Mouse (Mus musculus): ENCODE data around the gene Sphk2. TPM values are rescaled to one million over a fixed set of nuclear protein-coding genes. Genes with fewer than 3 reads are reported as not detected.

The Sphk2 gene
- polyA plus RNA-seq (2014; fragmentation: Nextera tagmentation; extraction: Ambion mirVana): 11.8 and 14.9 TPM in 2 replicates

GRCm38 (mm10) chr7:45717918-45718297 lies at the start of gene Sphk2:
TSS of gene Sphk2 (minus strand) at chr7:45718002.
- H3K36me3 ChIP-seq (ENCODE audit: control insufficient read depth, insufficient read depth, low read length): peaks cover 21% of the 10 kb centered on the region
- peak within 1 kb of the TSS; percentile 93 for H3K9ac ChIP-seq (ENCODE audit: low read length)
- DNase-seq (ENCODE audit: low spot score, missing footprints): peak; percentile 100
- peak within 1 kb of the TSS; percentile 80 for H3K27ac ChIP-seq (ENCODE audit: low read depth, low read length)
- no peaks in the 10 kb centered on the region for H3K27me3 ChIP-seq (ENCODE audit: control insufficient read depth, insufficient read depth, low read length)
- ATAC-seq (ENCODE audit: low FRiP score): peak; percentile 78
- H3K9me3 ChIP-seq (ENCODE audit: control insufficient read depth, low read length): no peaks in the 10 kb centered on the region
- peak within 1 kb of the TSS; percentile 93 for H3K4me3 ChIP-seq (ENCODE audit: low read depth, low read length)
- under 1% methylated on average over 41 of the region's 41 CpGs for WGBS
- peaks cover 41% of the 10 kb centered on the region for H3K4me1 ChIP-seq (ENCODE audit: control insufficient read depth, insufficient read depth, low read length)
- H3K4me2 ChIP-seq: peak within 1 kb of the TSS; percentile 72

- Histone ChIP-seq H3K9ac (ENCODE audit: low read length) (no peak overlapping the region), H3K27ac (ENCODE audit: low read depth, low read length) (no peak overlapping the region), H3K4me3 (ENCODE audit: low read depth, low read length) (no peak overlapping the region), H3K9me3 (ENCODE audit: control insufficient read depth, low read length) (no peaks in the 10 kb centered on the region; the same call in 1 of the 2 replicates), H3K27me3 (ENCODE audit: control insufficient read depth, insufficient read depth, low read length) (no peaks in the 10 kb centered on the region), H3K4me2 (no peak overlapping the region), H3K4me1 (ENCODE audit: control insufficient read depth, insufficient read depth, low read length) (no peaks in the 10 kb centered on the region), H3K36me3 (ENCODE audit: control insufficient read depth, insufficient read depth, low read length) (no peaks in the 10 kb centered on the region)
- DNase-seq (ENCODE audit: low spot score, missing footprints): no peak
- 88% methylated on average over 6 of the region's 6 CpGs for WGBS
- no peak for ATAC-seq (ENCODE audit: low FRiP score)
Observed at GRCm38 (mm10) chr7:45767500-45767899, 49.7 kb upstream of the Sphk2 start.

- Histone ChIP-seq H3K36me3 (ENCODE audit: control insufficient read depth, insufficient read depth, low read length) (no peaks in the 10 kb centered on the region), H3K9ac (ENCODE audit: low read length) (no peak overlapping the region), H3K9me3 (ENCODE audit: control insufficient read depth, low read length) (no peaks in the 10 kb centered on the region; the same call in 1 of the 2 replicates), H3K4me1 (ENCODE audit: control insufficient read depth, insufficient read depth, low read length) (no peaks in the 10 kb centered on the region), H3K27me3 (ENCODE audit: control insufficient read depth, insufficient read depth, low read length) (no peaks in the 10 kb centered on the region), H3K4me3 (ENCODE audit: low read depth, low read length) (no peak overlapping the region), H3K27ac (ENCODE audit: low read depth, low read length) (no peak overlapping the region), H3K4me2 (no peak overlapping the region)
- WGBS: 40% methylated on average over 5 of the region's 8 CpGs
- no peak for DNase-seq (ENCODE audit: low spot score, missing footprints)
- no peak for ATAC-seq (ENCODE audit: low FRiP score)
Observed at GRCm38 (mm10) chr7:45766764-45767163, 49.0 kb upstream of the Sphk2 start.

- Histone ChIP-seq H3K27me3 (ENCODE audit: control insufficient read depth, insufficient read depth, low read length) (no peaks in the 10 kb centered on the region), H3K4me1 (ENCODE audit: control insufficient read depth, insufficient read depth, low read length) (no peaks in the 10 kb centered on the region), H3K27ac (ENCODE audit: low read depth, low read length) (no peak overlapping the region), H3K9me3 (ENCODE audit: control insufficient read depth, low read length) (no peaks in the 10 kb centered on the region; the same call in 1 of the 2 replicates), H3K9ac (ENCODE audit: low read length) (no peak overlapping the region), H3K4me3 (ENCODE audit: low read depth, low read length) (no peak overlapping the region), H3K36me3 (ENCODE audit: control insufficient read depth, insufficient read depth, low read length) (no peaks in the 10 kb centered on the region), H3K4me2 (no peak overlapping the region)
- 61% methylated on average over 8 of the region's 8 CpGs for WGBS
- ATAC-seq (ENCODE audit: low FRiP score) (no peak), DNase-seq (ENCODE audit: low spot score, missing footprints) (no peak)
Observed at GRCm38 (mm10) chr7:45765995-45766394, 48.2 kb upstream of the Sphk2 start.

DNA sequence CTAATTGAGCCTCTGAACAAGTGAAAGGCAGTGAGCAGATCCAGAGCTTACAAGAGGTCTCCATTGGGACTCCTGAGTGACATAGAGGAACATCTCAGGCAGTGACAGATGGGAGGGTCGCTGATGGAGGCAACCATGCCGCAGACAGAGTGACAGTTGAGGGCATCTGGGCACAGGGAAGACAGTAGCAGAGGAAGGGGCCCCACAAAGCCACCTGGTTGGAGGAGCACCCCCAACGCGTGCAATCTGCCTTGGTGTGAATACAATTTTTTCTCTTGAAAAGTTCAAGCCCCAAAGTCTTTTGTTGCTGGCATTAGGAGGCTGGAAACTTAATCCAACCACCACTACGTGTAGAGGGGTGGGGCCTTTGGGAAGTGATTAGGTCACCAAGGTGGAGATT lies 42.3 kb upstream of the Sphk2 start:
- Histone ChIP-seq H3K27ac (ENCODE audit: low read depth, low read length) (no peak overlapping the region), H3K9me3 (ENCODE audit: control insufficient read depth, low read length) (no peaks in the 10 kb centered on the region), H3K4me3 (ENCODE audit: low read depth, low read length) (no peak overlapping the region), H3K9ac (ENCODE audit: low read length) (no peak overlapping the region), H3K4me2 (no peak overlapping the region), H3K36me3 (ENCODE audit: control insufficient read depth, insufficient read depth, low read length) (no peaks in the 10 kb centered on the region), H3K4me1 (ENCODE audit: control insufficient read depth, insufficient read depth, low read length) (no peaks in the 10 kb centered on the region), H3K27me3 (ENCODE audit: control insufficient read depth, insufficient read depth, low read length) (peaks cover 14% of the 10 kb centered on the region; the same call in 1 of the 2 replicates)
- DNase-seq (ENCODE audit: low spot score, missing footprints): peak; percentile 75
- no peak for ATAC-seq (ENCODE audit: low FRiP score)
- WGBS: 66% methylated on average over 5 of the region's 5 CpGs

- no peak overlapping the region for H3K9ac ChIP-seq (ENCODE audit: low read length)
- no peaks in the 10 kb centered on the region for H3K4me1 ChIP-seq (ENCODE audit: control insufficient read depth, insufficient read depth, low read length)
- no peak for DNase-seq (ENCODE audit: low spot score, missing footprints)
- peaks cover 14% of the 10 kb centered on the region; the same call in 1 of the 2 replicates for H3K27me3 ChIP-seq (ENCODE audit: control insufficient read depth, insufficient read depth, low read length)
- no peak overlapping the region; the same call in 1 of the 2 replicates for H3K4me3 ChIP-seq (ENCODE audit: low read depth, low read length)
- WGBS: 12% methylated on average over 27 of the region's 27 CpGs
- no peaks in the 10 kb centered on the region for H3K9me3 ChIP-seq (ENCODE audit: control insufficient read depth, low read length)
- peak overlapping the region; percentile 25; the same call in 1 of the 2 replicates for H3K4me2 ChIP-seq
- H3K27ac ChIP-seq (ENCODE audit: low read depth, low read length): no peak overlapping the region
- no peak for ATAC-seq (ENCODE audit: low FRiP score)
- H3K36me3 ChIP-seq (ENCODE audit: control insufficient read depth, insufficient read depth, low read length): no peaks in the 10 kb centered on the region
Observed at GRCm38 (mm10) chr7:45759400-45759799, 41.6 kb upstream of the Sphk2 start.

GRCm38 (mm10) chr7:45755703-45756102 lies 37.9 kb upstream of the Sphk2 start:
- no peak overlapping the region for H3K27ac ChIP-seq (ENCODE audit: low read depth, low read length)
- H3K9me3 ChIP-seq (ENCODE audit: control insufficient read depth, low read length): no peaks in the 10 kb centered on the region
- no peak overlapping the region for H3K9ac ChIP-seq (ENCODE audit: low read length)
- ATAC-seq (ENCODE audit: low FRiP score) (no peak), DNase-seq (ENCODE audit: low spot score, missing footprints) (no peak)
- 55% methylated on average over 6 of the region's 6 CpGs for WGBS
- no peak overlapping the region for H3K4me3 ChIP-seq (ENCODE audit: low read depth, low read length)
- H3K4me2 ChIP-seq: no peak overlapping the region
- peaks cover 14% of the 10 kb centered on the region; the same call in 1 of the 2 replicates for H3K27me3 ChIP-seq (ENCODE audit: control insufficient read depth, insufficient read depth, low read length)
- H3K4me1 ChIP-seq (ENCODE audit: control insufficient read depth, insufficient read depth, low read length): no peaks in the 10 kb centered on the region
- H3K36me3 ChIP-seq (ENCODE audit: control insufficient read depth, insufficient read depth, low read length): no peaks in the 10 kb centered on the region

DNA sequence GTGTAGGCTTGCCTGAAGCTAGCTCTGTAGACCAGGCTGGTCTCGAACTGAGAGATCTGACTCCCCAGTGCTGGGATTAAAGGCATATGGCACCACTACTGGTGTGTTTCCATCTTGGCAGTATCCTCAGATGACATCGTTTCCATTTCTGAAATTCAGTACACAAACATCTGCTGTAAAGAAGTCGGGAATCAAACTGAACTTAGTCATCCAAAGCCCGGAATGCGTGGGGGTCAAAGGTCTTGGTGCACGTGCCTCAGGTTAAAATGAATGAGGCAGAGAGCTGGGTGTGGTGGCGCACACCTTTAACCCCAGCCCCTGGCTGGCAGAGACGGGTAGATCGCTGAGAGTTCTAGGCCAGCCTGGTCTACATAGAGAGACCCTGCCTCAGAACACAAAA lies 32.4 kb upstream of the Sphk2 start:
- ATAC-seq (ENCODE audit: low FRiP score): no peak
- 0 out of 2 replicates have a peak, but pooled peaks cover 4% of the 10 kb centered on the region for H3K9me3 ChIP-seq (ENCODE audit: control insufficient read depth, low read length)
- H3K9ac ChIP-seq (ENCODE audit: low read length): no peak overlapping the region

DNA sequence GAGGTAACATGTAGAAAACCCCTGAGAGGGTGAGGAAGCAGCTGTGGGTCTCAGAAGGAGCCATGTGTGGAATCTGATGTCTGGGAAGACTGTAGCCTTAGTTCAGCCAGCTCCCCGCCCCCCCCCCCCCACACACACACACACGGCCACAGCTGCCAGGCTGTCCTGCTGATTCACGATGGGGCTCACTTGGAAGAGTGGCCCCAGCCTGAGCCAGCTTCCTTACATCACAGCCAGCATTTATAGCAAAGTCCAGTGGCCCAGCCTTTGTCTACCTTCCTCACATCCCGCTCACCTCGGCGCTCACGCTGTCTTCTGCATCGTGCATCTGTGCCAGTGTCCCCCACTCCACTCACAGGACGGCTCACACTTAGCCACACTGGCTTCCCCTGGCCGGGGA lies 31.6 kb upstream of the Sphk2 start:
- H3K4me2 ChIP-seq: no peak overlapping the region
- 69% methylated on average over 9 of the region's 10 CpGs for WGBS
- H3K4me1 ChIP-seq (ENCODE audit: control insufficient read depth, insufficient read depth, low read length): no peaks in the 10 kb centered on the region
- no peak overlapping the region for H3K27ac ChIP-seq (ENCODE audit: low read depth, low read length)
- H3K27me3 ChIP-seq (ENCODE audit: control insufficient read depth, insufficient read depth, low read length): no peaks in the 10 kb centered on the region
- no peak overlapping the region for H3K4me3 ChIP-seq (ENCODE audit: low read depth, low read length)
- no peaks in the 10 kb centered on the region for H3K36me3 ChIP-seq (ENCODE audit: control insufficient read depth, insufficient read depth, low read length)
- no peak overlapping the region for H3K9ac ChIP-seq (ENCODE audit: low read length)
- DNase-seq (ENCODE audit: low spot score, missing footprints) (no peak), ATAC-seq (ENCODE audit: low FRiP score) (no peak)
- H3K9me3 ChIP-seq (ENCODE audit: control insufficient read depth, low read length): 0 out of 2 replicates have a peak, but pooled peaks cover 4% of the 10 kb centered on the region

More for the DNA sequence above, 32.4 kb upstream of the Sphk2 start:
- Histone ChIP-seq H3K4me3 (ENCODE audit: low read depth, low read length) (no peak overlapping the region), H3K4me2 (no peak overlapping the region), H3K4me1 (ENCODE audit: control insufficient read depth, insufficient read depth, low read length) (no peaks in the 10 kb centered on the region), H3K27me3 (ENCODE audit: control insufficient read depth, insufficient read depth, low read length) (no peaks in the 10 kb centered on the region), H3K36me3 (ENCODE audit: control insufficient read depth, insufficient read depth, low read length) (no peaks in the 10 kb centered on the region), H3K27ac (ENCODE audit: low read depth, low read length) (no peak overlapping the region)
- no peak for DNase-seq (ENCODE audit: low spot score, missing footprints)
- WGBS: 80% methylated on average over 9 of the region's 9 CpGs
